Mouse (Mus musculus) bone marrow macrophage, adult 2 months (primary cell): ENCODE measurements at regions not wholly inside any gene's neighbourhood (a gene's known extent, or its start where the extent isn't known, plus 50 kb on each side); places are given as distances from the start of the nearest gene placed in this dataset.
A peak's percentile ranks its signal among the peaks of the same experiment; 100 is the strongest.

Experiments
- H3K27ac ChIP-seq: 2 replicates; pipeline ENCODE4 v1.5.1; 2012; ENCODE audit warnings: low read depth, low read length; ENCODE audit not compliant: insufficient read depth
- H3K4me1 ChIP-seq: 2 replicates; pipeline ENCODE4 v1.6.1; 2012; ENCODE audit warnings: low read length; ENCODE audit not compliant: control insufficient read depth, insufficient read depth
- H3K4me3 ChIP-seq: 2 replicates; pipeline ENCODE4 v1.5.1; 2012; ENCODE audit warnings: mild to moderate bottlenecking, low read length, moderate library complexity; ENCODE audit not compliant: insufficient read depth
- CTCF ChIP-seq: IDR thresholded peaks from 2 replicates; pipeline ENCODE4 v1.5.1; 2012; ENCODE audit warnings: low read depth, mild to moderate bottlenecking, low read length, moderate library complexity
- POLR2A ChIP-seq: IDR thresholded peaks from 2 replicates; pipeline ENCODE4 v1.6.1; 2012; ENCODE audit warnings: mild to moderate bottlenecking, low read depth, low read length, borderline replicate concordance

DNA sequence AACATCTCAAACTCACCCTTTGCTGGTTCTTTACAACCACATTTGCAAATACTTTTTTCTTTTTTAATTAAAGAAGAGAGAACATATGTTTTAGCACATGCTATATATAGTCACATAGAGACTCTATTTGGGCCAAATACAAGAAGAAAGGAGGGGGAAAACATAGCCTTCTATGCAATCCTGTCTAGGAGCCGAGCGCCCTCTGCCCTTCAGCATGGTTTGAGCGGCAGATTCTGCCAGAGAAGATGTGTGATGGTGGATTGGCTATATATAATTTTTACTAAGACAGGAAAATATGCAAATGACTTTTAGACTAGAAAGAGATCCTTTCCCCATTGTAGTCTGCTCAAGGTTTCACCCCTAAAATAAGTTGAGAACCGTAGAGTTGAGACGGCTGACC is 60.0 kb upstream of the Myom1 start:
- no peak overlapping the region for H3K27ac ChIP-seq
- no peak for TF ChIP-seq CTCF
- no peak for TF ChIP-seq POLR2A
- no peaks in the 10 kb centered on the region for H3K4me1 ChIP-seq
- no peak overlapping the region for H3K4me3 ChIP-seq

GRCm38 (mm10) chr17:70934258-70934657 is 68.2 kb upstream of the Myom1 start:
- no peak for TF ChIP-seq CTCF
- no peak for TF ChIP-seq POLR2A

DNA sequence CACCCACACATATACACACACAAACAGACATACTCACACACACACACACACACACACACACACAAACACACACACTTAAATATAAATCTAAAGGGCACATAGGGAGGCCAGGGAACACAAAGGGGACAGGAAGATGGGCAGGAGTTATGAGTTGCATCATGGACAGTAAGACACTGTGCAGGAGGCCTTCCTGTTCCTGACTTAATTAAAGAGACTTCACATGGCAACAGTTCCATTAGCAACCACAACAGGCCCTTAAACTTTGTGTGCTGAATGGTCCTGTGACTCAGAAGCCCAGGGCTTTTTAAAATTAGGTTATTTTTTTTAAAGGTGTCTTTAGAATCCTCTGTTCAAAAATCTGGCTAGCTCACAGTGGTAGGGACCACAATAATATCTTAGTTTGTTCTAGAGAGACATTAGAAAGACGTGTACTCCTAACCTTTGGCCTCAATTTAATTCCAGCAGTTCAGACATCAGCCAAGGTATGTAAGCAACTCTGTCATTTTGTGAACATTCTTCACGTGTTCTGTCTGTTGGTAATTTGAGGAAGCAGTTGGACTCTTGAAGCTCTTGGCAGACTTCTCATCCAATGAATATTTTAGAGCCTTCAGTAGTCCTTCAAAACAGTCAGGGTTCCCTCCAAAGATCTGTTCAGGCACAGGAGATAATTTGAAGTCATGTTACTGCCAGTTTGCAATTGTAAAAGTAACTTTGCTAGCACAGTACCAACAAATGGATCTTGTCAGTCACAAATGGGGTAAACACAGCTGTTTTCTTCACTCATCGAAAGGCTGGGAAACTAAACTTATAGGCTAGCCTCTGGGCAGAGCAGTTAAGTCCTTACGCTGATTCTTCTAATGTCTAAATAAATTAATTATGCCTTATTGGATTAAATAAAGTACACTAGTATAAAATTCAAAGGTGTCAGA is 69.0 kb upstream of the Myom1 start:
- TF ChIP-seq POLR2A = no peak
- TF ChIP-seq CTCF = no peak
- Histone ChIP-seq H3K27ac (no peak overlapping the region), H3K4me1 (no peaks in the 10 kb centered on the region), H3K4me3 (no peak overlapping the region)

More at GRCm38 (mm10) chr17:70934258-70934657, 68.2 kb upstream of the Myom1 start:
- Histone ChIP-seq H3K4me3 (no peak overlapping the region), H3K4me1 (no peaks in the 10 kb centered on the region), H3K27ac (no peak overlapping the region)

- no peak overlapping the region for H3K4me3 ChIP-seq
- no peak overlapping the region for H3K27ac ChIP-seq
- TF ChIP-seq CTCF (no peak), POLR2A (no peak)
- H3K4me1 ChIP-seq = no peaks in the 10 kb centered on the region
Measured at GRCm38 (mm10) chr17:70932565-70932964, 69.9 kb upstream of the Myom1 start.

- H3K27ac ChIP-seq = no peak overlapping the region
- TF ChIP-seq POLR2A (no peak), CTCF (no peak)
- H3K4me3 ChIP-seq = no peak overlapping the region
Measured at GRCm38 (mm10) chr17:70930600-70930999, 71.8 kb upstream of the Myom1 start.

GRCm38 (mm10) chr17:70929582-70929981 is 72.9 kb upstream of the Myom1 start:
- Histone ChIP-seq H3K4me3 (no peak overlapping the region), H3K27ac (no peak overlapping the region), H3K4me1 (peaks cover 2% of the 10 kb centered on the region; the same call in 1 of the 2 replicates)
- TF ChIP-seq CTCF (no peak), POLR2A (no peak)

More at GRCm38 (mm10) chr17:70930600-70930999, 71.8 kb upstream of the Myom1 start:
- no peaks in the 10 kb centered on the region for H3K4me1 ChIP-seq

GRCm38 (mm10) chr17:70924565-70925220 is 71.3 kb upstream of the Tgif1 start:
- TF ChIP-seq CTCF (no peak), POLR2A (no peak)
- Histone ChIP-seq H3K4me3 (peak overlapping the region; percentile 69), H3K4me1 (peaks cover 2% of the 10 kb centered on the region; the same call in 1 of the 2 replicates), H3K27ac (peak overlapping the region; percentile 19; the same call in 1 of the 2 replicates)

DNA sequence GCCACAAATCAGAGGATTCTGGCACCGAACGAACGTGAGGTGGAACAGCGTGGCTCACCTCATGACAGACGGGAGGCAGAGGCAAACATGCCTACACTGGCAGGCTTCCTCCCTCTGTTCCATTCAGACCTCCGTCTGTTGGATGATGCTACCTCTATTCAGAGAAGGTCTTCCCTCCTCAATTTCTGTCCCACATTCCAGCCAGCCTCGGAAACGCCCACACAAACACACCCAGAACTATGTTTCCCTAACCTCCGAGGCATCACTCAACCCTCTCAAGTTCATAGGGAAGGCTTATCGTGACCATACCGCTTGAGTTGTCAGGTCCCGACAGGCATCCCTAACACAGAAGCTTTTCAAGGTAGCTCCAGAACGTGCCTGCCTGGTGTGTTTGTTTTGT is 68.3 kb upstream of the Tgif1 start:
- no peak for TF ChIP-seq CTCF
- no peak for TF ChIP-seq POLR2A

GRCm38 (mm10) chr17:70920181-70920580 is 66.8 kb upstream of the Tgif1 start:
- Histone ChIP-seq H3K4me1 (no peaks in the 10 kb centered on the region), H3K4me3 (no peak overlapping the region)
- no peak for TF ChIP-seq CTCF
- TF ChIP-seq POLR2A = no peak

More for the DNA sequence above, 68.3 kb upstream of the Tgif1 start:
- Histone ChIP-seq H3K4me1 (peaks cover 2% of the 10 kb centered on the region; the same call in 1 of the 2 replicates), H3K27ac (no peak overlapping the region), H3K4me3 (no peak overlapping the region)

GRCm38 (mm10) chr17:70917183-70917935 is 64.0 kb upstream of the Tgif1 start:
- no peak overlapping the region for H3K27ac ChIP-seq
- no peaks in the 10 kb centered on the region for H3K4me1 ChIP-seq
- no peak overlapping the region for H3K4me3 ChIP-seq
- TF ChIP-seq CTCF (no peak), POLR2A (no peak)

More at GRCm38 (mm10) chr17:70920181-70920580, 66.8 kb upstream of the Tgif1 start:
- no peak overlapping the region for H3K27ac ChIP-seq
